Mouse (Mus musculus) midbrain, embryonic 14.5 days (tissue): Measurements from ENCODE around the gene Dnaaf2. TPM values are rescaled to one million over a fixed set of nuclear protein-coding genes. Genes with fewer than 3 reads are reported as not detected.

Source experiments
- ATAC-seq: fragments of 200-750 bp; cut with Nextera tagmentation; 2 replicates; pipeline ENCODE4 v1.8.0; 2017; ENCODE audit warnings: moderate number of reproducible peaks, moderate library complexity; ENCODE audit not compliant: low FRiP score, low TSS enrichment
- DNase-seq: peaks from one replicate; pipeline ENCODE4 v3.0.0-alpha.2; 2015
- H3K27ac ChIP-seq: fragments of 300-500 bp; sonication (generic); replicated peaks from 2 replicates; pipeline ENCODE4 v1.5.1; 2014; ENCODE audit warnings: mild to moderate bottlenecking, low read depth, low read length, moderate library complexity
- H3K27me3 ChIP-seq: fragments of 300-500 bp; sonication (generic); 2 replicates; pipeline ENCODE4 v1.6.1; 2014; ENCODE audit warnings: low read length, control low read depth, mixed read lengths; ENCODE audit not compliant: control insufficient read depth, insufficient read depth
- H3K36me3 ChIP-seq: fragments of 300-500 bp; sonication (generic); 2 replicates; pipeline ENCODE4 v1.6.1; 2014; ENCODE audit warnings: low read length, control low read depth; ENCODE audit not compliant: control insufficient read depth, insufficient read depth
- H3K4me1 ChIP-seq: fragments of 300-500 bp; sonication (generic); 2 replicates; pipeline ENCODE4 v1.6.1; 2014; ENCODE audit warnings: mild to moderate bottlenecking, antibody characterized with exemption, low read length, control low read depth; ENCODE audit not compliant: control insufficient read depth, insufficient read depth
- H3K4me2 ChIP-seq: fragments of 300-500 bp; sonication (generic); 2 replicates; pipeline ENCODE4 v1.6.1; 2014; ENCODE audit warnings: mild to moderate bottlenecking, low read length, moderate library complexity
- H3K4me3 ChIP-seq: fragments of 300-500 bp; sonication (generic); replicated peaks from 2 replicates; pipeline ENCODE4 v1.5.1; 2014; ENCODE audit warnings: low read depth, low read length
- H3K9ac ChIP-seq: fragments of 300-500 bp; sonication (generic); replicated peaks from 2 replicates; pipeline ENCODE4 v1.6.1; 2014; ENCODE audit warnings: mild to moderate bottlenecking, low read length, moderate library complexity
- H3K9me3 ChIP-seq: fragments of 300-500 bp; sonication (generic); 2 replicates; pipeline ENCODE4 v1.6.1; 2016; ENCODE audit warnings: low read length, control low read depth, mixed read lengths; ENCODE audit not compliant: control insufficient read depth
- WGBS: fragments of 180-500 bp; shearing (Covaris S2); extraction: QIAGEN DNeasy Blood & Tissue Kit; methylation state at CpG from one replicate; pipeline ENCODE4 v1.1.7; 2014; 5-methylcytosine and 5-hydroxymethylcytosine counted together
- polyA plus RNA-seq: library from polyadenylated mRNA; unstranded; fragments of >200 nt; fragmentation: Nextera tagmentation; extraction: Ambion mirVana; gene quantifications from 2 replicates; pipeline ENCODE4 v1.2.1, GENCODE M21; 2014

The Dnaaf2 gene
- polyA plus RNA-seq: 7.0 and 7.6 TPM in 2 replicates

DNA sequence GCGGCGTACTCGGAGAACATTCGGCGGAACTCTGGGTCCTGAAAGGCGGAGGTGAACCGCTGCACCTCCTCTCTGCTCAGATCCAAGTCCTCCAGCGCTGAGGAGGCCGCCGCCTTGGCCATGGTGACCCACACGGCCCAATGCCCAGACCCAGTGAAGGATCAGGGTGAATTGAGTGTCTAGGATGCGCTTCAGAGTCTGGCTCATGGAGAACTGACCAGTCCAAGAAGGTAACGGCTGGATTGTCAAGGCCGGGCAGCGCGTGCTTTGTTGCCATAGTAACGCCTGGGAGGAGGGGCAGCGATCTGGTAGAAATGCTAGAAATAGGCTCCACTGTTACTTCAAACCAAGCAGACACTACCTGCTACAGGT lies at the start of gene Dnaaf2:
Gene Dnaaf2 (minus strand): TSS at position 266 of the 372 bp plus-strand sequence.
- Histone ChIP-seq H3K36me3 (peaks cover 7% of the 10 kb centered on the region), H3K27me3 (no peaks in the 10 kb centered on the region), H3K4me3 (peak within 1 kb of the TSS; percentile 95), H3K9me3 (no peaks in the 10 kb centered on the region), H3K4me1 (peaks cover 21% of the 10 kb centered on the region), H3K27ac (peak within 1 kb of the TSS; percentile 93), H3K9ac (peak within 1 kb of the TSS; percentile 82), H3K4me2 (peak within 1 kb of the TSS; percentile 95)
- peak; percentile 28 for ATAC-seq
- DNase-seq: peak; percentile 82
- under 1% methylated on average over 18 of the region's 18 CpGs for WGBS

- DNase-seq: peak; percentile 85
- Histone ChIP-seq H3K27me3 (no peaks in the 10 kb centered on the region), H3K36me3 (no peaks in the 10 kb centered on the region), H3K4me1 (no peaks in the 10 kb centered on the region), H3K4me3 (peak overlapping the region; percentile 66), H3K4me2 (peak overlapping the region; percentile 68), H3K27ac (peak overlapping the region; percentile 86), H3K9ac (peak overlapping the region; percentile 82), H3K9me3 (no peaks in the 10 kb centered on the region)
- under 1% methylated on average over 63 of the region's 64 CpGs for WGBS
- peak; percentile 90 for ATAC-seq
Measured at GRCm38 (mm10) chr12:69241771-69242431, 43.7 kb upstream of the Dnaaf2 start.

GRCm38 (mm10) chr12:69241405-69241770 lies 43.2 kb upstream of the Dnaaf2 start:
- ATAC-seq (peak; percentile 37), DNase-seq (no peak)
- peak overlapping the region; percentile 68 for H3K4me2 ChIP-seq
- no peaks in the 10 kb centered on the region for H3K36me3 ChIP-seq
- H3K9me3 ChIP-seq: no peaks in the 10 kb centered on the region
- WGBS: 0% methylated on average over 3 of the region's 3 CpGs
- H3K9ac ChIP-seq: peak overlapping the region; percentile 82
- peak overlapping the region; percentile 66 for H3K4me3 ChIP-seq
- H3K27me3 ChIP-seq: no peaks in the 10 kb centered on the region
- no peaks in the 10 kb centered on the region for H3K4me1 ChIP-seq
- H3K27ac ChIP-seq: peak overlapping the region; percentile 86

- H3K4me1 ChIP-seq: no peaks in the 10 kb centered on the region
- WGBS: 70% methylated on average over 6 of the region's 6 CpGs
Measured at GRCm38 (mm10) chr12:69240876-69241275, 42.6 kb upstream of the Dnaaf2 start, which contains the start of gene Klhdc1. Klhdc1 (plus strand) TSS chr12:69241176.

GRCm38 (mm10) chr12:69238284-69238683 lies 40.1 kb upstream of the Dnaaf2 start:
- Histone ChIP-seq H3K27ac (no peak overlapping the region), H3K4me3 (no peak overlapping the region), H3K9ac (no peak overlapping the region), H3K4me2 (no peak overlapping the region), H3K36me3 (no peaks in the 10 kb centered on the region), H3K4me1 (no peaks in the 10 kb centered on the region), H3K9me3 (no peaks in the 10 kb centered on the region), H3K27me3 (no peaks in the 10 kb centered on the region)
- no peak for ATAC-seq
- WGBS: 43% methylated on average over 3 of the region's 3 CpGs
- DNase-seq: peak; percentile 6

More at GRCm38 (mm10) chr12:69240876-69241275, 42.6 kb upstream of the Dnaaf2 start, which contains the start of gene Klhdc1:
- Histone ChIP-seq H3K4me3 (peak within 1 kb of the TSS; percentile 66), H3K36me3 (no peaks in the 10 kb centered on the region), H3K4me2 (peak within 1 kb of the TSS; percentile 68), H3K9ac (peak within 1 kb of the TSS; percentile 82), H3K9me3 (no peaks in the 10 kb centered on the region), H3K27me3 (no peaks in the 10 kb centered on the region), H3K27ac (peak within 1 kb of the TSS; percentile 86)
- ATAC-seq (no peak), DNase-seq (no peak)

DNA sequence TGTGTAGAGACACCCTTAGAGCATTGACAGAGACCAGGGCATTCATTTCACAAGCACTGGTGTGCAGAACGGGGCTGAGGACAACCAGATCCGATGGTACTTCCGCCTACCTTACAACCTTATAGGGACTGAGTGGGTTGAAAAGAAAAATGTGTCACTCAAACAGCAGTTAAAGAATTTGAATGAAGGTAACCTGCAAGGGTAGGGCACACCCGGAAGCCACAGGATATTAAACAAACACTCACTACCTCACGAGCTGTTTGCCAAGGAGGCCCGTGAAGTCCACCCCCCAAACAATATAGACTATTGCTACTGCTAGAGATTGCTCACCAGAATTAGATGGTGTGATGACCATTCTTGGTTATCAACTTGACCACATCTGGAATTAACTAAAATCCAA lies 37.6 kb upstream of the Dnaaf2 start:
- no peaks in the 10 kb centered on the region for H3K4me1 ChIP-seq
- no peak overlapping the region for H3K4me3 ChIP-seq
- ATAC-seq: no peak
- H3K27ac ChIP-seq: no peak overlapping the region
- H3K36me3 ChIP-seq: no peaks in the 10 kb centered on the region
- no peak overlapping the region for H3K9ac ChIP-seq
- 91% methylated on average over 6 of the region's 6 CpGs for WGBS
- no peaks in the 10 kb centered on the region for H3K9me3 ChIP-seq
- no peak overlapping the region for H3K4me2 ChIP-seq
- no peaks in the 10 kb centered on the region for H3K27me3 ChIP-seq
- no peak for DNase-seq

DNA sequence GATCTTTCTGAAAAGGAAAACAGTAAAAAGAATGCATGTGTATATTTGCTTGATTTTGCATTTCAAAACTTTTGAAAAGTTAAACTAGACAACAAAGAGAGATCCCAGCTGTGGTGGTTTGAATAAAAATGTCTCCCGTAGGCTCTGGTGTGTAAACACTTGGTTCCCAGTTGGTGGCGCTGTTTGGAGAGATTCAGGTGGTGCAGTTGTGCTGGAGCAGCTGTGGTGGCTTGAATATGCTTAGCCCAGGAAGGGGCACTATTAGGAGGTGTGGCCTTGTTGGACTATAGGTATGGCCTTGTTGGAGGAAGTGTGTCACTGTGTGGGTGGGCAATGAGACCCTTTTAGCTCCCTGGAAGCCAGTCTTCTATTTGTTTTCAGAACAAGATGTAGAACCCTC lies 31.0 kb upstream of the Dnaaf2 start:
- DNase-seq (no peak), ATAC-seq (no peak)
- H3K36me3 ChIP-seq: no peaks in the 10 kb centered on the region
- no peak overlapping the region for H3K4me2 ChIP-seq
- H3K27ac ChIP-seq: no peak overlapping the region
- H3K4me3 ChIP-seq: no peak overlapping the region
- no peak overlapping the region for H3K9ac ChIP-seq
- H3K9me3 ChIP-seq: no peaks in the 10 kb centered on the region
- WGBS: 60% methylated on average over 2 of the region's 2 CpGs
- H3K27me3 ChIP-seq: no peaks in the 10 kb centered on the region
- no peaks in the 10 kb centered on the region for H3K4me1 ChIP-seq

DNA sequence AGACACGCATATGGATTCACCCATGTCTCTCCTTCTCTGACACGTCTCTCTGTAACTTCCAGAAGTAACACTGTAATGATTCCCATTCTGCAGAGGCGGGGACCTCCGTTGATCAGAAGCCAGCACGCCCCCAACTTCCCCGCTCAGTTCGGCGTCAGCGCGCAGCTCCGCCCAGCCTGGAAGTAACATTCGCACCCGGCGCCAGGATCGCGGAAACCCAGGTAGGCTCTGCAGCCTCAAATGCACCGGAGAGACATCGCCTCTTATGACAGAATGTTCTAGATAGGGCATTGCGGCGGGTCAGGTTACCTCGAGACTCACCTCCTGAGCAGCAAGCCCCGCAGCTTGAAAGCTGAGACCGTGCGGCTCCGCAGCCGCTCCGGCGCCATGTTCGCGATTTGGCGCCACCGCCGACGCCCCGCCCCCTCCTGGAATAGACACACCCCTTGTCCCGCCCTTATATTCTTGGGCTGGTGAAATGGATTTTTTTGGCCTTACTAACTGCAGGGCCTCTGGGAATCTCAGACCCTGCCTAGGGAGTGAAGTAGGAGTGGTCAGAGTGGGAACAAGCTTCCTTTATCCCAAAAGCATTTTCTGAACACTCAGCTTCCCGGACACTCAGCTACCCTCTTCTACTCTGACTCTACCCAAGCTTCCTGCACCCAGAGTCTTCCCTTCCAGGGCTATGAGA lies 29.7 kb upstream of the Dnaaf2 start, which contains the start of gene Pole2:
Gene Pole2 (minus strand): TSS at position 420 of the 691 bp plus-strand sequence.
- no peak within 1 kb of the TSS for H3K27ac ChIP-seq
- no peaks in the 10 kb centered on the region for H3K9me3 ChIP-seq
- peak within 1 kb of the TSS; percentile 63 for H3K4me3 ChIP-seq
- DNase-seq (peak; percentile 89), ATAC-seq (peak; percentile 91)
- no peaks in the 10 kb centered on the region for H3K4me1 ChIP-seq
- WGBS: 1% methylated on average over 37 of the region's 37 CpGs
- no peaks in the 10 kb centered on the region for H3K36me3 ChIP-seq
- peak within 1 kb of the TSS; percentile 43; the same call in 1 of the 2 replicates for H3K9ac ChIP-seq
- no peaks in the 10 kb centered on the region for H3K27me3 ChIP-seq
- peak within 1 kb of the TSS; percentile 60 for H3K4me2 ChIP-seq
